ENCODE assay signal across 8 mouse cellular contexts in the genomic region with DNA sequence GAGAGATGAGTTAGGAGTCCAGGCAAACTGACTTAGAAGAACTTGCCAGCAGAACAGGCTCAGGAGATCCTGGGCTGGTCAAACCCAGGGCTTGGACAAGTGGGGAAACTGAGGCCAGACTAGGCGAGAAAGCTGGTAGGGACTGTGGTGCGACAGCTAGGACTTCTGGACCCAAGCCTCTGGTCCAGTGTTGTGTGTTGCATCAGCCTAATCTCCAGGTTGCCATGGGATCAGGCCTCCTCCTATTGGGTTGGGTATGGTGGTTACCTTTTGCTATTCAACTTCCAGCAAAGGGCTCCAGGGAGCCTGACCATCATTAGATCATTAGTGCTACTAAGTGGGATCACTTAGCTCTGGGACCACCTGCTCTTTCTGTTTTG. TPM values are rescaled to one million over a fixed set of nuclear protein-coding genes. Genes with fewer than 3 reads are reported as not detected.
DNase-seq lines count a peak whose midpoint lies in the region; ATAC-seq and TF ChIP-seq lines count a peak whose summit lies in the region.

No protein-coding gene starts in this region.

- no peaks in the 10 kb centered on the region for H3K36me3 ChIP-seq in kidney, embryonic 14.5 days (ENCODE audit: control insufficient read depth, insufficient read depth, low read length)
- no peaks in the 10 kb centered on the region for H3K36me3 ChIP-seq in hindbrain, embryonic 13.5 days
- H3K36me3 ChIP-seq in midbrain, embryonic 13.5 days = no peaks in the 10 kb centered on the region

- WGBS in kidney, embryonic 14.5 days = 85% methylated on average over 2 of the region's 2 CpGs
- 65% methylated on average over 2 of the region's 2 CpGs for WGBS in hindbrain, embryonic 13.5 days
- 66% methylated on average over 2 of the region's 2 CpGs for WGBS in midbrain, embryonic 13.5 days

- no peaks in the 10 kb centered on the region for H3K9me3 ChIP-seq in kidney, embryonic 14.5 days (ENCODE audit: control insufficient read depth, low read length)
- no peaks in the 10 kb centered on the region for H3K9me3 ChIP-seq in hindbrain, embryonic 13.5 days
- H3K9me3 ChIP-seq in midbrain, embryonic 13.5 days = no peaks in the 10 kb centered on the region

- H3K27ac ChIP-seq in kidney, embryonic 14.5 days (ENCODE audit: low read depth, low read length) = no peak overlapping the region
- no peak overlapping the region for H3K27ac ChIP-seq in bone marrow macrophage, adult 2 months (ENCODE audit: insufficient read depth, low read depth, low read length)
- H3K27ac ChIP-seq in hindbrain, embryonic 13.5 days = no peak overlapping the region; the same call in 1 of the 2 replicates
- no peak overlapping the region for H3K27ac ChIP-seq in midbrain, embryonic 13.5 days

- H3K4me2 ChIP-seq in kidney, embryonic 14.5 days (replicated peaks; ENCODE audit: low read depth, low read length) = peak overlapping the region; percentile 88
- peak overlapping the region; percentile 85 for H3K4me2 ChIP-seq in hindbrain, embryonic 13.5 days
- peak overlapping the region; percentile 86 for H3K4me2 ChIP-seq in midbrain, embryonic 13.5 days (replicated peaks)

- peaks cover 5% of the 10 kb centered on the region; the same call in 1 of the 2 replicates for H3K4me1 ChIP-seq in kidney, embryonic 14.5 days (ENCODE audit: control insufficient read depth, insufficient read depth, low read length)
- H3K4me1 ChIP-seq in bone marrow macrophage, adult 2 months (ENCODE audit: control insufficient read depth, insufficient read depth, low read length) = no peaks in the 10 kb centered on the region
- peaks cover 22% of the 10 kb centered on the region for H3K4me1 ChIP-seq in hindbrain, embryonic 13.5 days (replicated peaks)
- peaks cover 13% of the 10 kb centered on the region for H3K4me1 ChIP-seq in midbrain, embryonic 13.5 days (replicated peaks)

- TF ChIP-seq POLR2A in bone marrow macrophage, adult 2 months (IDR thresholded peaks at IDR 0.05; ENCODE audit: borderline replicate concordance, low read depth, low read length) = no peak

- no peaks in the 10 kb centered on the region for H3K27me3 ChIP-seq in kidney, embryonic 14.5 days (ENCODE audit: control insufficient read depth, insufficient read depth, low read length)
- H3K27me3 ChIP-seq in hindbrain, embryonic 13.5 days = no peaks in the 10 kb centered on the region
- H3K27me3 ChIP-seq in midbrain, embryonic 13.5 days = no peaks in the 10 kb centered on the region

- peak overlapping the region; percentile 84; the same call in 1 of the 2 replicates for H3K9ac ChIP-seq in kidney, embryonic 14.5 days (ENCODE audit: low read depth, low read length)
- H3K9ac ChIP-seq in hindbrain, embryonic 13.5 days = peak overlapping the region; percentile 91
- peak overlapping the region; percentile 93 for H3K9ac ChIP-seq in midbrain, embryonic 13.5 days (replicated peaks)

- no peak for DNase-seq in kidney, postnatal 10 days
- no peak for DNase-seq in gastrocnemius, postnatal 4 days (ENCODE audit: low spot score in 2 of 2)
- DNase-seq in thymus, postnatal 10 days (ENCODE audit: low spot score in 2 of 2) = no peak
- no peak for DNase-seq in kidney, postnatal 14 days

- TF ChIP-seq CTCF in bone marrow macrophage, adult 2 months (IDR thresholded peaks at IDR 0.05; ENCODE audit: low read depth, low read length) = no peak

- peak overlapping the region; percentile 79 for H3K4me3 ChIP-seq in kidney, embryonic 14.5 days (ENCODE audit: low read length)
- peak overlapping the region; percentile 71 for H3K4me3 ChIP-seq in bone marrow macrophage, adult 2 months (ENCODE audit: insufficient read depth, low read length)
- H3K4me3 ChIP-seq in hindbrain, embryonic 13.5 days = peak overlapping the region; percentile 73
- peak overlapping the region; percentile 82 for H3K4me3 ChIP-seq in midbrain, embryonic 13.5 days (replicated peaks)

- no peak for ATAC-seq in kidney, embryonic 14.5 days (ENCODE audit: low FRiP score, low TSS enrichment)
- ATAC-seq in hindbrain, embryonic 13.5 days (ENCODE audit: low FRiP score) = no peak; the same call in 1 of the 2 replicates
- no peak for ATAC-seq in midbrain, embryonic 13.5 days

RNA-seq across cellular contexts. Expression of a gene that starts 0.9 kb away (rescaled TPM):
- polyA plus RNA-seq in kidney, embryonic 14.5 days (2014; fragmentation: Nextera tagmentation; extraction: Ambion mirVana) = 6.0 and 6.1 TPM in 2 replicates
- 3.8 and 5.6 TPM in 2 replicates for polyA plus RNA-seq in bone marrow macrophage, adult 2 months (2012; ENCODE audit: insufficient read depth, insufficient read length, missing spikeins)
- 20.2 and 21.5 TPM in 2 replicates for polyA plus RNA-seq in hindbrain, embryonic 13.5 days (2015; fragmentation: Nextera tagmentation; extraction: Ambion mirVana)
- 18.3 and 19.6 TPM in 2 replicates for polyA plus RNA-seq in midbrain, embryonic 13.5 days (2015; fragmentation: Nextera tagmentation; extraction: Ambion mirVana)
- 1 to 10 TPM; 3.7 to 4.1 TPM for total RNA-seq in gastrocnemius, postnatal 4 days (2021)

RNA-seq across cellular contexts. Expression of a gene that starts 18.3 kb away (rescaled TPM):
- 0.22 and 0.26 TPM in 2 replicates for polyA plus RNA-seq in kidney, embryonic 14.5 days (2014; fragmentation: Nextera tagmentation; extraction: Ambion mirVana)
- polyA plus RNA-seq in bone marrow macrophage, adult 2 months (2012; ENCODE audit: insufficient read depth, insufficient read length, missing spikeins) = 1.9 TPM in 1 of 2 replicates, not detected in the other
- 0.78 and 0.92 TPM in 2 replicates for polyA plus RNA-seq in hindbrain, embryonic 13.5 days (2015; fragmentation: Nextera tagmentation; extraction: Ambion mirVana)
- 0.68 and 1.2 TPM in 2 replicates for polyA plus RNA-seq in midbrain, embryonic 13.5 days (2015; fragmentation: Nextera tagmentation; extraction: Ambion mirVana)
- 1 to 10 TPM in 1 of 2 experiments, under 1 TPM in 1; 0.83 to 1.9 TPM for total RNA-seq in gastrocnemius, postnatal 4 days (2021)

RNA-seq across cellular contexts. Expression of a gene that starts 33.5 kb away (rescaled TPM):
- 1.0 and 1.2 TPM in 2 replicates for polyA plus RNA-seq in kidney, embryonic 14.5 days (2014; fragmentation: Nextera tagmentation; extraction: Ambion mirVana)
- polyA plus RNA-seq in bone marrow macrophage, adult 2 months (2012; ENCODE audit: insufficient read depth, insufficient read length, missing spikeins) = 2.1 TPM in 2 replicates
- 1.00 and 1.0 TPM in 2 replicates for polyA plus RNA-seq in hindbrain, embryonic 13.5 days (2015; fragmentation: Nextera tagmentation; extraction: Ambion mirVana)
- polyA plus RNA-seq in midbrain, embryonic 13.5 days (2015; fragmentation: Nextera tagmentation; extraction: Ambion mirVana) = 0.57 and 0.82 TPM in 2 replicates
- total RNA-seq in gastrocnemius, postnatal 4 days (2021) = 100 to 1,000 TPM; 128 to 151 TPM

RNA-seq across cellular contexts. Expression of a gene that starts 36.3 kb away (rescaled TPM):
- polyA plus RNA-seq in kidney, embryonic 14.5 days (2014; fragmentation: Nextera tagmentation; extraction: Ambion mirVana) = 73.9 and 93.9 TPM in 2 replicates
- 58.7 and 62.6 TPM in 2 replicates for polyA plus RNA-seq in bone marrow macrophage, adult 2 months (2012; ENCODE audit: insufficient read depth, insufficient read length, missing spikeins)
- polyA plus RNA-seq in hindbrain, embryonic 13.5 days (2015; fragmentation: Nextera tagmentation; extraction: Ambion mirVana) = 173 and 174 TPM in 2 replicates
- polyA plus RNA-seq in midbrain, embryonic 13.5 days (2015; fragmentation: Nextera tagmentation; extraction: Ambion mirVana) = 138 and 163 TPM in 2 replicates
- 10 to 100 TPM; 59.2 to 59.3 TPM for total RNA-seq in gastrocnemius, postnatal 4 days (2021)

RNA-seq across cellular contexts. Expression of a gene that starts 44.7 kb away (rescaled TPM):
- polyA plus RNA-seq in kidney, embryonic 14.5 days (2014; fragmentation: Nextera tagmentation; extraction: Ambion mirVana) = 22.3 and 22.5 TPM in 2 replicates
- polyA plus RNA-seq in bone marrow macrophage, adult 2 months (2012; ENCODE audit: insufficient read depth, insufficient read length, missing spikeins) = 93.3 and 100 TPM in 2 replicates
- 9.3 and 12.6 TPM in 2 replicates for polyA plus RNA-seq in hindbrain, embryonic 13.5 days (2015; fragmentation: Nextera tagmentation; extraction: Ambion mirVana)
- 5.2 and 6.2 TPM in 2 replicates for polyA plus RNA-seq in midbrain, embryonic 13.5 days (2015; fragmentation: Nextera tagmentation; extraction: Ambion mirVana)
- total RNA-seq in gastrocnemius, postnatal 4 days (2021) = 100 to 1,000 TPM; 146 to 155 TPM
